Mouse (Mus musculus) layer of hippocampus, adult 2 months (tissue): ENCODE measurements around the gene Snrnp35. TPM values are rescaled to one million over a fixed set of nuclear protein-coding genes. Genes with fewer than 3 reads are reported as not detected.

Experiments used
- DNase-seq, 2 experiments: peaks; one replicate each; pipeline ENCODE4 v3.0.0; 2022; ENCODE audit warnings: low spot score in 2 of 2
- H3K27ac ChIP-seq: fragments of 200-600 bp; 2 replicates; pipeline ENCODE4 v1.8.1; 2022
- H3K4me3 ChIP-seq: fragments of 200-600 bp; 2 replicates; pipeline ENCODE4 v1.8.1; 2022; ENCODE audit warnings: mild to moderate bottlenecking
- CTCF ChIP-seq: fragments of 200-600 bp; conservative IDR thresholded peaks from 2 replicates; pipeline ENCODE4 v1.8.1; 2022; ENCODE audit warnings: antibody characterized with exemption, mild to moderate bottlenecking, moderate library complexity
- total RNA-seq, 2 experiments: library from RNA; stranded (reverse); gene quantifications; 2 replicates each; pipeline ENCODE4 v1.2.3; 2021

Snrnp35 gene
- total RNA-seq, 2 experiments from 2014 or later: 25.7 to 25.9 TPM

DNA sequence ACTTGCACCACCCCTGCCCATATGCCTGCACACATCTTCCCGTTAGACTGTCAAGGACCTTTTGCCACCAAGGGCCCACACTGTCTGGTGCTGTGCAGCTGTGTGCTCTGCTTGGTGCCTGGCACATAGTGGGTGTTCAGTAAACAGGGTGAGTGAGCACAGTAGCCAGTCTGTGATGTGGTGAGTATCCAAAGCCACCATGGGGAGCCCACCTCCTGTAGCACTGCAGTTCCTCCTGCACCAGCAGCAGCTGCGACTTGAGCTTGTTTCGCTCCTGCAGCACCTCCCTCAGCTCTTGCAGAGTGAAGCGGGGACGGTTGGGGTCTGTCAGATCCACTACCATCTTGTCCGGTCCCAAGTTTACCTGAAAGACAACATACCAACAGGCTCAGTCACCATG, 13.4 kb upstream of the Snrnp35 start:
- TF ChIP-seq CTCF: no peak
- DNase-seq: no peak
- no peak overlapping the region for H3K4me3 ChIP-seq
- H3K27ac ChIP-seq: no peak overlapping the region

GRCm38 (mm10) chr5:124470591-124471171, 12.3 kb upstream of the Snrnp35 start:
- DNase-seq: no peak
- no peak for TF ChIP-seq CTCF
- no peak overlapping the region for H3K27ac ChIP-seq
- no peak overlapping the region for H3K4me3 ChIP-seq

DNA sequence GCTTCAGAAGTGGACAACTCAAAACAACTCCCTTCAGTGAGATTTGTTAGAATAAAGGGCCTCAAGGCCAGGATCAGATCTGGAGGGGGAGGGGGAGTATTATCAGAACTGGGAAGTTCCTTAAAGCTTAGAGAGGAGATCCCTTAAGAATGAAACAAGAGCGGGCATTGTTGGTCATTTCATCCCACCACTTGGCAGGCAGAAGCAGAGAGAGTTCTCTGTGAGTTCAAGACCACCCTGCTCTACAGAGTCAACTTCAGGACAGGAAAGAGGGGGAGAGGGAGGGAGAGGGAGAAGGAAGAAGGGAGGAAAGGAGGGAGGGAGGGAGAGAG, 4.1 kb upstream of the Snrnp35 start:
- no peak for TF ChIP-seq CTCF
- H3K4me3 ChIP-seq: peak overlapping the region; percentile 82

DNA sequence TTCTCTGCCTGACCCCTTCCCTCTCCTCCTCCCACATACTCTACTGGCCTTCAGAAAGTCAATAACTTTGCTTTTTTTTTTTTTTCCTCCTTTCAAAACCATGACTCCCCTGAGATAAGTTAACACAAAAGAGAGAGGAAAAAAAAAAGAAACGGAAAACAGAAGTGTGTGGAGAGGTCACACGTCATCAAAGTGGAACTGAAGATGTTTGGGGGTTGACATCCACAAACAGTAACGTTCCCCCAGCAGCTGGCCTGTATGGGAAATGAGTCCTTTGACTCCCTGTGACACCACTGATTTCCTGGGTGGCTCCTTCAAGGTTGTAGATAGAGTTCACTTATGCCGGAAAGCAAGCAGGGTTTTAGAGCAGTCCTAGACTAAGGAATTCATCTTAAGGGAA, 2.8 kb upstream of the Snrnp35 start:
- Histone ChIP-seq H3K4me3 (no peak overlapping the region), H3K27ac (no peak overlapping the region)
- TF ChIP-seq CTCF: no peak
- no peak for DNase-seq

More for the DNA sequence above, 4.1 kb upstream of the Snrnp35 start:
- DNase-seq: no peak
- peak overlapping the region; percentile 91 for H3K27ac ChIP-seq

DNA sequence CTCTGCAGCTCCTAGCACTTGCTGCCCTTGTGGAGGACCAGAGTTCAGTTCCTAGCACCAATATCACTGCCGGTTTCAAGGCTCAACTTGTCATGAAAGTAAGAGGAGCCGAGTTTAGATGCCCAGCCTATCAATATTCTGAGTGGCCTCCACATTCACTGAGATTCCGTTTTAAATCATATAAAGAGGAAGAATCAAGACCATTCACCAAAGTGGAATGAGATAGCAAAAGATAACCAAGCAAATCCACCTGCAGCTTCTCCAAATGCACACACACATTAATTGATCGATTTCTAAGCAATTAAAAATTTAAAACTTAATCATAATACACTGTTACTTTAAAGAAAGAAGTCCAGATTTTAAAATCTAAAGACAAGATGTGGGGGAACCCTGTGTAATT, 1.2 kb upstream of the Snrnp35 start:
- no peak overlapping the region for H3K4me3 ChIP-seq
- H3K27ac ChIP-seq: 0 out of 2 replicates have a peak overlapping the region, but pooled peaks have one; percentile 100
- DNase-seq: no peak
- TF ChIP-seq CTCF: no peak

GRCm38 (mm10) chr5:124482436-124482965, 433 bp upstream of the Snrnp35 start:
- peak overlapping the region; percentile 60 for H3K4me3 ChIP-seq
- no peak for DNase-seq
- peak overlapping the region; percentile 100 for H3K27ac ChIP-seq
- no peak for TF ChIP-seq CTCF

- no peak for DNase-seq
- H3K27ac ChIP-seq: peak overlapping the region; percentile 100
- peak overlapping the region; percentile 60 for H3K4me3 ChIP-seq
- TF ChIP-seq CTCF: peak; percentile 49
These were observed 892 bp downstream of the Snrnp35 start for GRCm38 (mm10) chr5:124483655-124484396.

DNA sequence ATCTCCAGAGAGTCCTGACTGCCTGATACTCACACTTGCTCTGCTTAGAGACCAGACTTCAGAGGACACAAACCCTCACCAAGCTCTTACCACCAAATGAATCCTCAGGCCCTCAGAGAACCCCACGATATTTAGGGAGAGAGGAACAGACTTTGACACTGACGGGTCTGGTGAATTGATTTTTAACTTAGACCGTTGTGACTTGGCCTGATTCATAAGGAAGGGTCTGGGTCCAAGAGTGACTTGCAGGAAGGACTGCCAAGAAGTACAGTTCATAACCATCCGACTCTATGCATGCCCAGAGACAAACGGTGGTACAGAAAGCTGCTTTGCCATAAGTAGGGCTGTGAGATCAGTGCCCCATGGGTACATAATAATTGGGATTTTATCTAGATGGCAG, 2.7 kb downstream of the Snrnp35 start:
- Histone ChIP-seq H3K27ac (no peak overlapping the region), H3K4me3 (no peak overlapping the region)
- no peak for TF ChIP-seq CTCF

GRCm38 (mm10) chr5:124488885-124489284, 6.0 kb downstream of the Snrnp35 start:
- no peak for DNase-seq
- TF ChIP-seq CTCF: no peak
- Histone ChIP-seq H3K27ac (peak overlapping the region; percentile 59; the same call in 1 of the 2 replicates), H3K4me3 (no peak overlapping the region)

More for the DNA sequence above, 2.7 kb downstream of the Snrnp35 start:
- no peak for DNase-seq

DNA sequence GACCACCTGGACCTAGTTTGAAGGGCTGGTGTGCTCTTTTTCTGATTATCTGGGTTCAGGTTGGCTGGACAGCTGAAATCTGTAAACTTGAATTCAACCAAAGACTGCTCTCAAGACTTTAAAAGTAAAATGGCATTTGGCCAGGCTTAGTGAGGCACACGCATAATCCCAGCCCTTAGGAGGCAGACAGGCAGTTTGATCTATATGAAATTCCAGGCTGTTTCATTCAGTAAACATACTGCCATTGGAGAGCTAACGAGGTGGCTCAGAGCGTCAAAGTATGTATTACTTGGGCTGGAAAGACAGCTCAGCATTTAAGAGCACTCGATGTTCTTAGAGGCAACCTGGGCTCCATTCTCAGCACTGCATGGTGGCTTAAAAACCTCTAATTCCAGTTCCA, 8.8 kb downstream of the Snrnp35 start:
- H3K4me3 ChIP-seq: no peak overlapping the region
- H3K27ac ChIP-seq: peak overlapping the region; percentile 43; the same call in 1 of the 2 replicates
- TF ChIP-seq CTCF: no peak
- no peak for DNase-seq

GRCm38 (mm10) chr5:124492618-124493017, 9.7 kb downstream of the Snrnp35 start:
- no peak overlapping the region for H3K27ac ChIP-seq
- DNase-seq: no peak
- TF ChIP-seq CTCF: no peak
- no peak overlapping the region for H3K4me3 ChIP-seq

DNA sequence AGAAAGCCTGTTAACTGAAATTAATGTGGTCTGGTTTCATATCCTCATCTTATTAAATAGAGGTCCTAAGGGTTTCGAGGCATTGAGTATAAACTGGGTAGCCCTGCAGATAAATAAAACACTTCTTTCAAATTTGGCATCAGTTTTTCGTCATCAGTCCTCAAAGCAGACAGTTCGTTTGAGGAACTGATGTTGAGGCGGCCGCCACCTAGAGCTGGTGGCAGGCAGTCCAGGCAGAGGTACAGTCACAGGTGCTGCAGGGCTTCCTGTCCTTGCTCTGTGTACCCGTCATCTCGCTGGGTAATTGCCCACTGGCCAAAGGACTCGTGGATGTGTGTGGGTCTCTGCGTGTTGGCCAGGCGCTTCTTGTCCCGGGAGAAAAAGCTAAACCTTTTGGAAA, 10.5 kb downstream of the Snrnp35 start:
- DNase-seq: no peak
- H3K27ac ChIP-seq: no peak overlapping the region
- no peak for TF ChIP-seq CTCF
- H3K4me3 ChIP-seq: no peak overlapping the region

- Histone ChIP-seq H3K27ac (peak overlapping the region; percentile 69), H3K4me3 (no peak overlapping the region)
- TF ChIP-seq CTCF: no peak
- DNase-seq: no peak
These were observed 12.6 kb downstream of the Snrnp35 start for GRCm38 (mm10) chr5:124495547-124495946.
